Mouse (Mus musculus) forebrain, postnatal 0 days (tissue): ENCODE data around the gene Angptl2. TPM values are rescaled to one million over a fixed set of nuclear protein-coding genes. Genes with fewer than 3 reads are reported as not detected.

Source experiments
- ATAC-seq: fragments of 200-750 bp; cut with Nextera tagmentation; 2 replicates; pipeline ENCODE4 v1.8.0; 2017; ENCODE audit warnings: mild to moderate bottlenecking, moderate library complexity
- DNase-seq: peaks from one replicate; pipeline ENCODE4 v3.0.0-alpha.2; 2015
- H3K27ac ChIP-seq: fragments of 300-500 bp; sonication (generic); 2 replicates; pipeline ENCODE4 v1.5.1; 2014; ENCODE audit warnings: low read depth, mild to moderate bottlenecking, antibody characterized with exemption, low read length, moderate library complexity, mixed read lengths
- H3K27me3 ChIP-seq: fragments of 300-500 bp; sonication (generic); 2 replicates; pipeline ENCODE4 v1.6.1; 2014; ENCODE audit warnings: mild to moderate bottlenecking, low read length, mixed read lengths; ENCODE audit not compliant: insufficient read depth
- H3K36me3 ChIP-seq: fragments of 300-500 bp; sonication (generic); 2 replicates; pipeline ENCODE4 v1.6.1; 2014; ENCODE audit warnings: mild to moderate bottlenecking, moderate library complexity; ENCODE audit not compliant: insufficient read depth
- H3K4me1 ChIP-seq: fragments of 300-500 bp; sonication (generic); 2 replicates; pipeline ENCODE4 v1.6.1; 2014; ENCODE audit warnings: antibody characterized with exemption; ENCODE audit not compliant: insufficient read depth
- H3K4me2 ChIP-seq: fragments of 300-500 bp; sonication (generic); 2 replicates; pipeline ENCODE4 v1.6.1; 2014; ENCODE audit warnings: low read depth, mild to moderate bottlenecking, moderate library complexity
- H3K4me3 ChIP-seq: fragments of 300-500 bp; sonication (generic); 2 replicates; pipeline ENCODE4 v1.5.1; 2014; ENCODE audit warnings: low read depth, low read length, mixed read lengths
- H3K9ac ChIP-seq: fragments of 300-500 bp; sonication (generic); 2 replicates; pipeline ENCODE4 v1.6.1; 2014; ENCODE audit warnings: mild to moderate bottlenecking
- H3K9me3 ChIP-seq: fragments of 300-500 bp; sonication (generic); 2 replicates; pipeline ENCODE4 v1.6.1; 2016; ENCODE audit warnings: low read length
- CTCF ChIP-seq: sonication (generic); IDR thresholded peaks from 2 replicates; pipeline ENCODE4 v1.5.1; 2016; ENCODE audit warnings: antibody characterized with exemption, control low read depth, low read depth
- WGBS: fragments of 180-500 bp; shearing (Covaris S2); extraction: QIAGEN DNeasy Blood & Tissue Kit; methylation state at CpG from one replicate; pipeline ENCODE4 v1.1.7; 2014; 5-methylcytosine and 5-hydroxymethylcytosine counted together
- polyA plus RNA-seq: library from polyadenylated mRNA; unstranded; fragments of >200 nt; fragmentation: Nextera tagmentation; extraction: Ambion mirVana; gene quantifications from 2 replicates; pipeline ENCODE4 v1.2.1, GENCODE M21; 2015
- total RNA-seq: library from RNA; depleted of rRNA; stranded (reverse); fragments of >200 nt; gene quantifications from 2 replicates; pipeline ENCODE4 v1.2.3, GENCODE M21; 2014

Angptl2 gene
- total and polyA plus RNA-seq, 2 experiments from 2014 or later, result 7.7 to 17.5 TPM

DNA sequence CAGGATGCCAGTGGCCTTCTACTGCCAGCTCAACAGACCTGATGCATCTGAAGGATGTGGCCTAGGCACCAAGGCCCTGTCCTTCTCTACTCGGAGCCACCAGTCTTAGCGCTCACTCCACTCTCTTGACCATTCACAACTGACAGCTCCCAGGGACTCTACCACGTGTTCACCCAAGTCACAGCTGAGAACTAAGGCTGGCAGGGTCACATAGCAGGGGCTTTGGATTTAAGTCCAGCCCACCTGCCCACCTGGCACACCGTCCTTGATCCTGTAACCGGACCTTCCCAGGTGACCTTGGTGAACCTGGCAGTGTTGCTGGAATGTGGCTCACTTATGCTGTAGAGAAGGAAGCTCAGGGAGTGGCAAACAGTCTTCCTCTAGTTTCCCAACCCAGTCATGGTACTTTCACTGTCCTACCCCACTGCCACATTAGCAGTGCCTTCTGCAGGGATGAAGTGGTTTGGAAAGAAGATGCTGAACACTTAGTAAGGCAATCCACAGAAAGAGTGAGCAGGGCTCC, 631 bp upstream of the Angptl2 start:
- Histone ChIP-seq H3K4me1 (peaks cover 4% of the 10 kb centered on the region), H3K4me3 (no peak overlapping the region), H3K4me2 (peak overlapping the region; percentile 40), H3K27me3 (no peaks in the 10 kb centered on the region), H3K36me3 (no peaks in the 10 kb centered on the region), H3K9me3 (no peaks in the 10 kb centered on the region), H3K27ac (peak overlapping the region; percentile 24; the same call in 1 of the 2 replicates), H3K9ac (0 out of 2 replicates have a peak overlapping the region, but pooled peaks have one; percentile 22)
- no peak for ATAC-seq
- TF ChIP-seq CTCF, result no peak
- 75% methylated on average over 5 of the region's 5 CpGs for WGBS
- DNase-seq, result no peak

DNA sequence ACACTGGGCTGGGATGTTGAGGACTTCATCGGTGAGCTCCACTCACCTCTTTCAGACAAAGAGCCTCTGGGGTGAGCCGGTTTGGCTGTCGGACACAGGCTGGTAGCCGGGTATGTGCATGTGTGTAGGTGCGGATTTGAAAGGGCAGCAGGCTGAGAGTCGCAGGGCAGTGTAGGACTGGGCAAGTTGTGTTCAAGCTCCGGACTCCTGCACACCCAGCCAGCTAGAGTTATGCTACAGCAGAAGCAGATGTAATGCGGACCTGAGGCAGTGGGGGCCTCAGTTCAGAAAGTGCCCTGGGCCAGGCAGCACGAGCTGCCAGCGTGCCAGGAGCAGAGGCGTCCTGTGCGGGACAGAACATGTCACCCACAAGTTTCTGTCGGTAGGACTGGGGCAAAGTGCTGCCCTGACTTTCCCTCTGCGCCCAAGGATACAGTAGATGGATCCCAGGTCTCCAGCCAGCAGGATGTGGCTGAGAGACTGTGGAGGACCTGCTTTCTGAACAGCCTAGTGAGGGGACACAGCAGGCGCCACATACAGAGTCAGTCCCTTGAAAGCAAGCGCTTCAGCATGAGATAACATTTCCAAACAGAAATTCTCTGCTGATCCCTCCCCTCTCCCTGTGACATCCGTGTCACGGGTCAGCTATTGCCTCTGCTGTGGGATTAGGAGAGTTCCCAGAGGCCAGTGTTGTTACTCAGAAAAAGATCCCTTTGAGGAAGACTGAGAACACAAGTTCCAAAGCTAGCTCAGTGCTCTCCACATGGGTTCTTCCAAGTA, 966 bp downstream of the Angptl2 start:
- H3K4me3 ChIP-seq, result peak overlapping the region; percentile 18
- H3K4me1 ChIP-seq, result peaks cover 4% of the 10 kb centered on the region
- H3K9ac ChIP-seq, result peak overlapping the region; percentile 35
- H3K27ac ChIP-seq, result 0 out of 2 replicates have a peak overlapping the region, but pooled peaks have one; percentile 24
- no peak for TF ChIP-seq CTCF
- no peaks in the 10 kb centered on the region for H3K27me3 ChIP-seq
- H3K36me3 ChIP-seq, result no peaks in the 10 kb centered on the region
- no peak for ATAC-seq
- DNase-seq, result no peak
- H3K4me2 ChIP-seq, result peak overlapping the region; percentile 40
- H3K9me3 ChIP-seq, result no peaks in the 10 kb centered on the region
- 11% methylated on average over 18 of the region's 18 CpGs for WGBS

DNA sequence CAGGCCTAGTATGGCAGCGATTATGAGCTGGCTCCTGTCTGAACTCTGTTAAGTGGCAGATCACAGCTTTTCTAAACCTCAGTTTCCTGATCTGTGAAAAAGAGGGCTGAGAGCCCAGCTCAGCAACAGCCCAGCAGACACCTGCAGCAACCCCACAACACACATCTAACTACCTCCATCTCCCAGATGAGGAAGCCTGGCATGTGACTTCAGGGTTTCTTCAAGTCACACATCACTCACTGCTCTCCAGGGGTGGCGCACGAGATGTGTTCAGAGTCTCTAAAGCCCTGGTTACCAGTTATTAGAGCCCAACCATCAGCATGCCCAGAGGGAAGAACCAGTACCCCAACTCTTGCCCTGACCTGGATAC, 1.5 kb downstream of the Angptl2 start:
- 47% methylated on average over 3 of the region's 3 CpGs for WGBS
- no peak overlapping the region for H3K27ac ChIP-seq
- no peak overlapping the region for H3K4me2 ChIP-seq
- H3K4me3 ChIP-seq, result no peak overlapping the region
- DNase-seq (no peak), ATAC-seq (no peak)
- H3K4me1 ChIP-seq, result peaks cover 4% of the 10 kb centered on the region
- no peaks in the 10 kb centered on the region for H3K9me3 ChIP-seq
- no peaks in the 10 kb centered on the region for H3K27me3 ChIP-seq
- no peaks in the 10 kb centered on the region for H3K36me3 ChIP-seq
- TF ChIP-seq CTCF, result no peak
- no peak overlapping the region for H3K9ac ChIP-seq

GRCm38 (mm10) chr2:33218903-33219625, 3.2 kb downstream of the Angptl2 start:
- no peak overlapping the region for H3K4me3 ChIP-seq
- 67% methylated on average over 11 of the region's 11 CpGs for WGBS
- no peaks in the 10 kb centered on the region for H3K36me3 ChIP-seq
- no peak for ATAC-seq
- no peaks in the 10 kb centered on the region for H3K9me3 ChIP-seq
- DNase-seq, result peak; percentile 39
- H3K27me3 ChIP-seq, result no peaks in the 10 kb centered on the region
- peaks cover 4% of the 10 kb centered on the region for H3K4me1 ChIP-seq
- H3K27ac ChIP-seq, result no peak overlapping the region
- H3K4me2 ChIP-seq, result no peak overlapping the region
- TF ChIP-seq CTCF, result peak; percentile 56
- no peak overlapping the region for H3K9ac ChIP-seq

- ATAC-seq (no peak), DNase-seq (no peak)
- Histone ChIP-seq H3K9ac (no peak overlapping the region), H3K9me3 (no peaks in the 10 kb centered on the region), H3K27ac (no peak overlapping the region), H3K27me3 (no peaks in the 10 kb centered on the region), H3K4me1 (peaks cover 4% of the 10 kb centered on the region), H3K4me3 (no peak overlapping the region), H3K36me3 (no peaks in the 10 kb centered on the region), H3K4me2 (no peak overlapping the region)
- 86% methylated on average over 4 of the region's 4 CpGs for WGBS
- no peak for TF ChIP-seq CTCF
Observed at GRCm38 (mm10) chr2:33219637-33220036, 3.8 kb downstream of the Angptl2 start.

DNA sequence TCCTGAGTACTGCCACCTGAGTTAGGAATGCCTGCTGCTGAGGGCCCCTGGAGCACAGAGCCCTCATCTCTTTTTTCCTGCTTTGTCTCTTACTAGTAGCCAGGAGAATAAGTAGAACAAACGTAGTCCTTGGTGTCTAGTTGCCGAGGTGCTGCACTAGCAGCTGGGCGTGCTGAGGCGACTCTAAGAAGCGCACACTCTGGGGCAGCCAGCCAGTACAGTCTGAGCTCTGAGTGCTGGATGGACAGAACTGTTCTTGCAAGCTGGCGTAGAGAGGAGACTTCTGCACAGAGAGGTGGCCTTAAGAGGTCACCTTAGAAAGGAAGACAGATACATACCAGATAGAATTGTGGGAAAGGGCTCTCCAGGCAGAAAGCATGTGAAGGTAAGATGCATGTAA, 4.4 kb downstream of the Angptl2 start:
- Histone ChIP-seq H3K4me3 (no peak overlapping the region), H3K27me3 (no peaks in the 10 kb centered on the region), H3K4me1 (peaks cover 4% of the 10 kb centered on the region), H3K9ac (no peak overlapping the region), H3K27ac (no peak overlapping the region), H3K9me3 (no peaks in the 10 kb centered on the region), H3K4me2 (no peak overlapping the region), H3K36me3 (no peaks in the 10 kb centered on the region)
- DNase-seq, result no peak
- WGBS, result 72% methylated on average over 6 of the region's 6 CpGs
- no peak for TF ChIP-seq CTCF
- no peak for ATAC-seq
